Mouse (Mus musculus): ENCODE results near the gene Cdh23.

Cdh23 gene

GRCm38 (mm10) chr10:60285676-60286372 lies 410.5 kb downstream of the Cdh23 start:
- in situ Hi-C loops (cut with MboI, MseI), result no loop called here

GRCm38 (mm10) chr10:60285183-60285582 lies 411.1 kb downstream of the Cdh23 start:
- in situ Hi-C loops (cut with MboI, MseI), result no loop called here

GRCm38 (mm10) chr10:60284676-60285111 lies 411.6 kb downstream of the Cdh23 start:
- in situ Hi-C loops (cut with MboI, MseI), result no loop called here

DNA sequence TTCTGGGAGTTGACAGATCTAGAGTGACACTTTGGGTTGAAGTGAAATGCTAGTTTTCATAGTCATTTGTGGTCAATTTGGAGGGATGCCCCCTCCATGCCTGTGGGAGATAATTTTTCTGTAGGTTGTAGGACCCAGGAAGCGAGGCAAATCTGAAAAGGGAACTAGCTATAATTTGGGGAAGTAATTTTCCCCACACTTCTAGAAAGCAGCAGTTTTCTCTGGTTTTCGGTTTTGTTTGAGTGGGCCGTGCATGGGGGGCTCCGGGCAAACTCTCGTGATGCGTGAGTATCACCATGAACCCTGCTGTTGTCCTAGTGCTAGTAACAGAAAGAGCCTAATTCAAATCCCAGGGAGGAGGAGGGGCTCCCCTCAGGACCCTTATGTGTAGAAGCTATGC lies 412.0 kb downstream of the Cdh23 start:
- in situ Hi-C loops (cut with MboI, MseI), result no loop called here

- in situ Hi-C loops (cut with MboI, MseI), result no loop called here
Measured at GRCm38 (mm10) chr10:60282116-60283014, 413.9 kb downstream of the Cdh23 start.

GRCm38 (mm10) chr10:60281571-60282050 lies 414.7 kb downstream of the Cdh23 start:
- in situ Hi-C loops (cut with MboI, MseI), result no loop called here

DNA sequence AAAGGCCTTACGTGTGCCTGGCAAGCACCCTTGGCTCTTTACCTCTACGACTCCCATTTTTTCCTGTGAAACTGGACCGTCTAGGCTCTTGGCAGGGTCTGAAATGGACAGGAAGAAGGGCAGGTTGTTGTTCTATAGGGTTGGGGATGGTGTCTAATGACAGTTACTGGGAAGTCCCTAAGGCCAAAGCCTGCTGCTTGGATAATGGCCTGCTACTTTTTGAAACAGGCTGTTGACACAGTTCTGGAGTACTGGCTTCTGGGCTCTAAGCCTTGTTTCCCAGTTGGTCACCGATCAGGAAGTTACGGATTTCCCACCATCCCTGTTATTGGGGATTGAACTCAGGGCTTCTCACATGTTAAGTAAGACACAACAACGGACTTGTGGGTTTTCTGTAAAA lies 415.9 kb downstream of the Cdh23 start:
- in situ Hi-C loops (cut with MboI, MseI), result no loop called here

DNA sequence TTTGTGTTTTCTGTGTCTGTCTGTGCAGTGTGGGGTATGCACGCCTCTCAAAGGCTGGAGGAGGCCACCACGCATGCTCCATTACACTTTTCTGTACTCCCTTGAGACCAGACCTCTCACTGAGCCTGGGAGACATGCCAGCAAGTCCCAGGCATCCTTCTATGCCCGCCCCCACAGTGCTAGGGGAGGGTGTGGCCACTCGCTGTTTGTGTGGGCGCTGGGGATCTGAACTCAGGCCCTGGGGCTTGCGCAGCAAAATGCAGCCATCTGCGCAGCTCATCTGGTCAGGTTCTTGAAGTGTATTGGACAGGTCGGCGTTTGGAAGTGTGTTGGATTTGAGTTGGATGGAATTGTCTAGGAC lies 416.4 kb downstream of the Cdh23 start:
- in situ Hi-C loops (cut with MboI, MseI), result loop anchor here (5.0 kb wide), 1 partner anchor 67 kb away; the partner anchor contains the start of gene Vsir

DNA sequence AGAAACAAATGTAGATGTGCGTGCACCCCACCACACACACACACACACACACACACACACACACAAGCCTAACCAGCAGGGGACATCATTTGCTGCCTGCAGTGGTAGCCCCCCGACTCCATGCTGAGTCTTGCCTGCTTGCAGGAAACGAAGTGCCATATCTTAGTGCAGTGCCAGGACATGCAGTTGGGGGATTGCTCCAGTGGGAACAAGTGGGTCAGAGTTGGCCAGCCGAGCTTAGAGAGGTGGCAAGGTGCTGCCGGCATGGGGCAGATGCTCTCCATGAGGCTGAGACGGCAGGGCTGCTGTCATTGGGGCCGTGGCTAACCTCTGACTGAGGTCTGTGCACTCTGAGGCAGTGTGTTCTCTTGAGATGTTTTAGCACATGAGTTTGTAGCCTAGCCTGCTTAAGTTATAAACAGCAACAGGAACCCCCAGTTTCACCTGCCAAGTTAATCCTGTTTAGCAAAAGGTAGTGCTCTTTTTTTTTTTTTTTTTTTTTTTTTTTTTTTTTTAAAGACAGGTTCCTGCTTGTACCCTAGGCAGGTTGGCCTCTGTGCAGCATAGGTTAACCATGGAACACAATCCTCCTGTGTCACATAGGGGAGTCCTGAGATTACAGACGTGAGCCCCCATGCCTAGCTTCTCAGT lies 416.9 kb downstream of the Cdh23 start:
- in situ Hi-C loops (cut with MboI, MseI), result loop anchor here (5.0 kb wide), 1 partner anchor 68 kb away; the partner anchor contains the start of gene Vsir

GRCm38 (mm10) chr10:60278786-60279185 lies 417.5 kb downstream of the Cdh23 start:
- in situ Hi-C loops (cut with MboI, MseI), result loop anchor here (5.0 kb wide), 1 partner anchor 69 kb away; the partner anchor contains the start of gene Vsir

DNA sequence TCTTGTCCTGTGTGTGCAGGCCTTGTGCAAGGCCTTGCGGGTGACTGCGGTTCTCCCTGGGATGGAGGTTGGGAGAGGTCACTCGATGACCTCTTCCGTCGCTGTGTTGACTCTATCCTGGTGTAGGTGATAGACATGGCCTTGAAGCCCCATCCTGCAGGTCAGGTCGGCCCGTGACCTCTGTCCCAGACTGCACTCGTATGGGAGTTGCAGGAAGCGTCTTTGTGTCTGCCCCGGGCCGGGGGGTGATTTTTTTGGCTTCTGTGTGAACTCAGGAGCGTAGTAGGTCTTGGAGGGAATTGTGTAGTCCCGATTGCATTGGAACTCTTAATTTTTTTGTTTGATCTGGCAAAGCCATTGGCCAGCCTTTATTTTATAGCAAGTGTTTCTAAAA lies 418.3 kb downstream of the Cdh23 start:
- in situ Hi-C loops (cut with MboI, MseI), result loop anchor here (5.0 kb wide), 1 partner anchor 69 kb away; the partner anchor contains the start of gene Vsir

DNA sequence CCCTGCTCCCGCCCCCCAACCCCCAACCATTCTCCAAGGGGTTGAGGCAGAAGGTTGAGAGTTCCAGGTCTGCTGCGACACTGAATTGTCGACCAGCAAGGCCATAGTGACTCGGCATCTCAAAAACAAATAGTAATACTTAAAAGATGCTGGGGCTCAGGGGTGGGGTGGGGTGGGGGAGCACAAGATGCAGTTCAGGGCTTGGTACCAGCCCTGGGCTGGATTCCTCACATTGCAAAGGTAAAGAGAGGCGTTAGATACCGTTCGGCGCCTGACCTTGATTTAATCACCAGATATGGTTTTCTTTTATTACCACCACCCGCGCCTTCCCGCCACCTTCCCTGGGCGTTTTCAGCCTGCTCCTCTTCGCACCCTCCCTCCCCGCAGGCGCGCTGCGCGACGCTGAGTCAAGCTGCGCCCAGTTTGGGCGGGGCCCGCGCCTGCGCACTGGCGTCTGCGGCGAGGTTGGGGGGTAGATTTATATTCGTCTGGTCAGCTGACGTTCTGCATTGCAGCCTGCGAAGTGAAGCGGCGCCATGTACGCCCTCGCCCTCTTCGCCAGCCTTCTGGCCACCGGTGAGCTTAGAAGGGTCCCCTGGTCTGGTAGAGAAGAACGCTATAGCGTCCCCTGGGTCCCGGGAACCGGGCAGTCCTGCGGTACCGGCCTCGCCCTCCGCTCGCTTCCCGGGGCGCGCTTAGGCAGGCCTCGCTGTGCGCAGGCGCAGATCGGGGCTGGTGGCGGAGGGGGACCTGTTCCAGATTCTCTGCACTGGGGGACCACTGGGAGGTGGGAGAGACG lies 418.9 kb downstream of the Cdh23 start, which contains the start of gene Psap:
Gene Psap, plus strand, starts transcription at position 421 of the 799 bp plus-strand sequence.
- in situ Hi-C loops (cut with MboI, MseI), result loop anchor here (5.0 kb wide), 1 partner anchor 70 kb away; the partner anchor contains the start of gene Vsir

GRCm38 (mm10) chr10:60273382-60273781 lies 422.9 kb downstream of the Cdh23 start:
- in situ Hi-C loops (cut with MboI, MseI), result no loop called here

DNA sequence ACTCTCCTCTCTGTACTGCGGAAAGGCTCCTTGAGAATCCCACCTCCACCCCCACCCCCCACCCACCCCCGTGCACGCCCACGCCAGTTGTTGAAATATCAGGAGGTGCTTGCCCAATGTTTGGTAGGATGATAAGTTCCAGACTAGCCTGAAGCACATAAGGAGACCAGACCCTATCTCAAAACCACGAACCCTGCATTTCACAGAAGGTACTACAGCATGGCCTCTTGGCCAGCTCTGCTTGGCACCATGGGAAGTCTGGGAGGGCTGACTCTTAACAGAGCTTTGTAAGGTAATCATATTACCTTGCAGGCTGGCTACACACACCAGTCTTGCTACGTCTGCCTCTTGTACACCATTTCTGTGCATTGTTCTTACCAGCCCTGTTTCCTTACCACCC lies 424.0 kb downstream of the Cdh23 start:
- in situ Hi-C loops (cut with MboI, MseI), result no loop called here

DNA sequence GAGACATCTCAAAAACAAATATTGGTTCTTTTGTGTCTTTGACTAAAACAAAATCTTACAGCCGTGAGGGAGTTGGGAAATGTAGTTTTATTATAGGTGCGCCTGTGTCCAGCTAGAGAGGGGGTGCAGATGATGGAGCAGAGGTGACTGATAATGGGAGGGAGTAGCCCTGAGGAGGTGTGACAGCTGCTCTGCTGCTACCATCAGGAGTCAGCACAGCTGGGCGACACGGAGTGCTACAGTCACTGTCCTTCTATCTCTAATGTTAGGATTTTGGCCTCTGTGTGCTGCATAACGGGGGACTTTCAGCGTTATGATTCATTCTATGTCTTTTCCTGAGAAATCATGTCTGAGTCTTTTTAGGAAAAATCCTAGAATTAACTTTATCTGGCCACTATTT lies 425.3 kb downstream of the Cdh23 start:
- in situ Hi-C loops (cut with MboI, MseI), result no loop called here

- in situ Hi-C loops (cut with MboI, MseI), result no loop called here
Measured at GRCm38 (mm10) chr10:60269141-60270064, 426.9 kb downstream of the Cdh23 start.

DNA sequence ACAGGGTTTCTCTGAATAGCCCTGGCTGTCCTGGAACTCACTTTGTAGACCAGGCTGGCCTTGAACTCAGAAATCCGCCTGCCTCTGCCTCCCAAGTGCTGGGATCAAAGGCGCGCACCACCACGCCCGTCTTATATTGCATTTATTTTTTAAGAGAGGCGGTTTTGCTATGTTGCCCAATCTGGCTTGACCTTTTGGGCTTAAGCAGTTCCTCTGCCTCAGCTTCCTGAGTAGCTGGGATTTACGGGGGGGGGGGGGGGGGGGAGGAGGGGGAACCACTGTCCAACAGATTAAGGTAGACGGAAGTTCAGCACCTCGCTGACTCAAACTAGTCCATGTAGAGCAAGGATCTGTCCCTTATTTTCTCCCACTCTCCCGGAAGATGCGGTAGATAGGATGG lies 427.6 kb downstream of the Cdh23 start:
- in situ Hi-C loops (cut with MboI, MseI), result no loop called here

DNA sequence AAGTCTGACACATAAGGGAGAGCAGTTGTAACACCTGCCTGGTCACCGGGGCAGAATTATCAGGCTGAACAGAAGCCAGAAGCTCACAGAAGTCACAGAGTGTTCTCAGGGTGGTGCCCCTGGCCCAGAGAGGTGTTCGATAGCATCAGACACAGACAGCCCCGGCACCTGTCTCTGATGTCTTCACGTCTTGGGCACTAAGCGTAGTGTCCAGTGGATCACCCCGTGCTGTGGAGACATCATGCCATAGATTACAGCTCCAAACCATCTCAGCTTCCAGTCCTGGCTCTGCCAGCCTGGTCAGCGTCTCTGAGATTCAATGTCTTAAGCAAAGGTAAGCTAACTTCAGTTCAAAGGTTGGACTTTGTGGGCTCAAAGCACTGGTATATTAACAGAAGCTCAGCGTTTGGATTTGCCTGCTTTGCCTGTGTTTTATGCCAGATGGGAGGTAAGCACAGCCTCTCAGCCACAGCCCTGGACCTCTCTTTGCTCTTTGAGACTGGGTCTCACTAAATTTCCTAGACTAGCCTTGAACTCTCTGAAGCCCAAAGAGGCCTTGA lies 429.4 kb downstream of the Cdh23 start:
- in situ Hi-C loops (cut with MboI, MseI), result no loop called here

- in situ Hi-C loops (cut with MboI, MseI), result no loop called here
Measured at GRCm38 (mm10) chr10:60265252-60265651, 431.0 kb downstream of the Cdh23 start.

Measured in T-helper 2 cell (primary cell).